Mouse (Mus musculus) C2C12 (cell line): ENCODE measurements around the gene Ppm1k.

Experiments
- CTCF ChIP-seq: IDR thresholded peaks from one replicate; pipeline ENCODE4 v1.5.1; 2011; ENCODE audit not compliant: control insufficient read depth, insufficient read depth, insufficient read length
- MAX ChIP-seq: IDR thresholded peaks from one replicate; pipeline ENCODE4 v1.6.1; 2011; ENCODE audit warnings: mild to moderate bottlenecking, control low read depth
- MYOD1 ChIP-seq: IDR thresholded peaks from one replicate; pipeline ENCODE4 v1.6.1; 2011; ENCODE audit warnings: low read depth; ENCODE audit not compliant: control insufficient read depth, insufficient read length

DNA sequence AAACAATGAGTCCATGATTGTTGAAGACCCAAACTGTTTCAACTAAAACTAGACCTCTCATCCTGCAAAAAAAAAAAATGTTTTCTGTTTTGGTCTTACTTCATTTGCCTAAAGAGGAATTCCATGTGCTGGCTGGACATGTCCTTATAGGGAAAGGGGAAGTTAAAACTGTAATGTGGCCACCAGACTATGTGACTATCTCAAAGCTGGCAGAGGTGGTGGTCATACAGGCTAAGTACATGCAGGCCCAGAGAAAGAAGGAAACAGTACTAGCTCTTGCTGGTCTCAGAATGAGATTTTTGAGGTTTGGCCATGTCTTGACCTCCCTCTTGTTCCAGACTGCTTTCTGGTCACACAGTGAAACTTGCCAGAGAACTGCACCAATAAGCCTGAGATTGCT, 36.3 kb upstream of the Ppm1k start:
- TF ChIP-seq CTCF = no peak
- no peak for TF ChIP-seq MYOD1
- TF ChIP-seq MAX = no peak
